Mouse (Mus musculus) E14TG2a.4 (cell line): ENCODE data around the gene Eif2ak3.

ENCODE experiments used
- CTCF ChIP-seq: conservative IDR thresholded peaks from 2 replicates; pipeline ENCODE4 v1.5.1; 2014; ENCODE audit warnings: low read length
- POU5F1 ChIP-seq: IDR thresholded peaks from 2 replicates; pipeline ENCODE4 v1.6.1; 2014; ENCODE audit warnings: low read length, borderline replicate concordance

DNA sequence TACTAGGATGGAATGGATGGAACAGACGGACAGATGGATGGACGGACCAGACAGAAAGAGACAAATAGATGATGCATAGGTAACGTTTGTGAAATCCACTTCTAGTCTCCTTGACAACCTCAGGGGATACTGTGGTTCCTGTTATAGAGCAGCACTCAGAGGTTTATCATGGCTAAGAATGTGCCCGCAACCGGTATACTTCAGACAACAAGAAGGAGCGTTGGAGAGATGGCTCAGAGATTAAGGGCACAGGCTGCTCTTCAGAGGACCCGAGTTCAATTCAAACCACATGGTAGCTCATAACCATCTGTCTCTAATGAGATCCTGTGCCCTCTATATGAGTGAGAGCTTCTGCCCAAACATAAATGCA lies 68.1 kb downstream of the Eif2ak3 start:
- no peak for TF ChIP-seq CTCF
- no peak for TF ChIP-seq POU5F1
